Mouse (Mus musculus) MEL (cell line): ENCODE measurements around the gene Tmem59l. TPM values are rescaled to one million over a fixed set of nuclear protein-coding genes. Genes with fewer than 3 reads are reported as not detected.
"Not testable (repeated sequence)": the region's sequence is repeated elsewhere in the genome, so short reads cannot be mapped to it uniquely, and the experiment has no call there.

Experiments used
- DNase-seq: peaks from one replicate; pipeline ENCODE4 v3.0.0; 2011; ENCODE audit warnings: low read depth, low spot score
- H3K27ac ChIP-seq: 2 replicates; pipeline ENCODE4 v1.5.1; 2012; ENCODE audit warnings: low read depth, mild to moderate bottlenecking, control low read depth, low read length, moderate library complexity; ENCODE audit not compliant: control insufficient read depth
- H3K27me3 ChIP-seq, 2 experiments: fragments of 150-350 bp in 1 of 2; sonication (generic) in 1 of 2; 2 replicates each; pipeline ENCODE4 v1.6.1; 2012; ENCODE audit warnings: low read length in 2 of 2, mild to moderate bottlenecking in 2 of 2, improper control_type of control experiment in 1 of 2, moderate library complexity in 1 of 2; ENCODE audit not compliant: insufficient read depth in 2 of 2, control insufficient read depth in 1 of 2
- H3K36me3 ChIP-seq, 2 experiments: 2 replicates each; pipeline ENCODE4 v1.6.1; 2012 to 2014; ENCODE audit warnings: low read length in 2 of 2, improper control_type of control experiment in 1 of 2, inconsistent platforms in 1 of 2, mild to moderate bottlenecking in 1 of 2; ENCODE audit not compliant: insufficient read depth in 2 of 2, control insufficient read depth in 1 of 2
- H3K4me1 ChIP-seq, 2 experiments: fragments of 150-350 bp in 1 of 2; sonication (generic) in 1 of 2; 2 replicates each; pipeline ENCODE4 v1.6.1; 2012; ENCODE audit warnings: low read length in 2 of 2, improper control_type of control experiment in 1 of 2, mild to moderate bottlenecking in 1 of 2; ENCODE audit not compliant: insufficient read depth in 2 of 2, control insufficient read depth in 1 of 2
- H3K4me3 ChIP-seq, 2 experiments: fragments of 150-350 bp in 1 of 2; sonication (generic) in 1 of 2; 2 replicates each; pipeline ENCODE4 v1.5.1; 2012; ENCODE audit warnings: low read depth in 2 of 2, low read length in 2 of 2, mild to moderate bottlenecking in 2 of 2, moderate library complexity in 2 of 2, control low read depth in 1 of 2, improper control_type of control experiment in 1 of 2; ENCODE audit not compliant: control insufficient read depth in 1 of 2, insufficient read depth in 1 of 2
- H3K79me2 ChIP-seq: 2 replicates; pipeline ENCODE4 v1.6.1; 2012; ENCODE audit warnings: mild to moderate bottlenecking, low read length, moderate library complexity; ENCODE audit not compliant: control insufficient read depth, poor library complexity, insufficient read depth
- H3K9ac ChIP-seq: 2 replicates; pipeline ENCODE4 v1.6.1; 2012; ENCODE audit warnings: low read depth, mild to moderate bottlenecking, control low read depth, low read length, moderate library complexity; ENCODE audit not compliant: control insufficient read depth, poor library complexity, severe bottlenecking
- H3K9me3 ChIP-seq: fragments of 150-350 bp; sonication (generic); replicated peaks from 2 replicates; pipeline ENCODE4 v1.6.1; 2012; ENCODE audit warnings: mild to moderate bottlenecking, low read length, improper control_type of control experiment, moderate library complexity; ENCODE audit not compliant: insufficient read depth
- CHD1 ChIP-seq: IDR thresholded peaks from 2 replicates; pipeline ENCODE4 v1.6.1; 2012; ENCODE audit warnings: low read depth, mild to moderate bottlenecking, inconsistent platforms, low read length, improper control_type of control experiment
- CHD2 ChIP-seq: IDR thresholded peaks from 2 replicates; pipeline ENCODE4 v1.6.1; 2011; ENCODE audit warnings: low read length, improper control_type of control experiment
- CTCF ChIP-seq, 3 experiments: IDR thresholded peaks in 2 of 3; conservative IDR thresholded peaks in 1 of 3; 2 replicates each; pipeline ENCODE4 v1.5.1; 2011 to 2012; ENCODE audit warnings: low read length in 3 of 3, low read depth in 2 of 3, mild to moderate bottlenecking in 2 of 3, improper control_type of control experiment in 1 of 3, inconsistent platforms in 1 of 3, mixed read lengths in 1 of 3, moderate library complexity in 1 of 3; ENCODE audit not compliant: control insufficient read depth in 1 of 3, insufficient read depth in 1 of 3, poor library complexity in 1 of 3, severe bottlenecking in 1 of 3
- E2F4 ChIP-seq: IDR thresholded peaks from 2 replicates; pipeline ENCODE4 v1.6.1; 2011; ENCODE audit warnings: low read depth, low read length, improper control_type of control experiment, borderline replicate concordance
- ELF1 ChIP-seq: IDR thresholded peaks from 2 replicates; pipeline ENCODE4 v1.6.1; 2014; ENCODE audit warnings: low read depth, mild to moderate bottlenecking, inconsistent platforms, low read length, improper control_type of control experiment, moderate library complexity
- GABPA ChIP-seq: IDR thresholded peaks from 2 replicates; pipeline ENCODE4 v1.6.1; 2012; ENCODE audit warnings: low read depth, mild to moderate bottlenecking, inconsistent platforms, low read length, improper control_type of control experiment, moderate library complexity
- GATA1 ChIP-seq: IDR thresholded peaks from 2 replicates; pipeline ENCODE4 v1.6.1; 2011; ENCODE audit warnings: low read depth, low read length, improper control_type of control experiment
- JUND ChIP-seq: IDR thresholded peaks from 2 replicates; pipeline ENCODE4 v1.6.1; 2011; ENCODE audit warnings: low read depth, mild to moderate bottlenecking, improper control_type of control experiment, low read length
- KAT2A ChIP-seq: conservative IDR thresholded peaks from 2 replicates; pipeline ENCODE4 v1.6.1; 2012; ENCODE audit warnings: low read depth, low read length, improper control_type of control experiment, inconsistent platforms
- MAZ ChIP-seq: IDR thresholded peaks from 2 replicates; pipeline ENCODE4 v1.6.1; 2012; ENCODE audit warnings: low read depth, mild to moderate bottlenecking, inconsistent platforms, low read length, improper control_type of control experiment
- NRF1 ChIP-seq: IDR thresholded peaks from 2 replicates; pipeline ENCODE4 v1.6.1; 2014; ENCODE audit warnings: low read depth, mild to moderate bottlenecking, inconsistent platforms, low read length, improper control_type of control experiment, moderate library complexity; ENCODE audit not compliant: poor library complexity, insufficient read depth, severe bottlenecking
- POLR2A ChIP-seq, 2 experiments: IDR thresholded peaks; 2 replicates each; pipeline ENCODE4 v1.6.1; 2011 to 2012; ENCODE audit warnings: low read length in 2 of 2, mild to moderate bottlenecking in 2 of 2, control low read depth in 1 of 2, improper control_type of control experiment in 1 of 2, low read depth in 1 of 2, moderate library complexity in 1 of 2; ENCODE audit not compliant: control insufficient read depth in 1 of 2, insufficient read depth in 1 of 2, poor library complexity in 1 of 2
- POLR2AphosphoS2 ChIP-seq: IDR thresholded peaks from 2 replicates; pipeline ENCODE4 v1.6.1; 2011; ENCODE audit warnings: low read length, improper control_type of control experiment
- RCOR1 ChIP-seq: IDR thresholded peaks from 2 replicates; pipeline ENCODE4 v1.6.1; 2012; ENCODE audit warnings: low read depth, mild to moderate bottlenecking, inconsistent platforms, low read length, improper control_type of control experiment
- SIN3A ChIP-seq: IDR thresholded peaks from 2 replicates; pipeline ENCODE4 v1.6.1; 2012; ENCODE audit warnings: low read length, improper control_type of control experiment, inconsistent platforms
- TBP ChIP-seq: IDR thresholded peaks from 2 replicates; pipeline ENCODE4 v1.8.0; 2011; ENCODE audit warnings: low read depth, low read length, improper control_type of control experiment
- TCF12 ChIP-seq: IDR thresholded peaks from 2 replicates; pipeline ENCODE4 v1.6.1; 2014; ENCODE audit warnings: low read depth, mild to moderate bottlenecking, inconsistent platforms, low read length, improper control_type of control experiment, moderate library complexity
- USF1 ChIP-seq: IDR thresholded peaks from 2 replicates; pipeline ENCODE4 v1.6.1; 2014; ENCODE audit warnings: low read depth, mild to moderate bottlenecking, inconsistent platforms, low read length, improper control_type of control experiment, moderate library complexity
- ZC3H11A ChIP-seq: IDR thresholded peaks from 2 replicates; pipeline ENCODE4 v1.6.1; 2012; ENCODE audit warnings: low read depth, mild to moderate bottlenecking, inconsistent platforms, low read length, improper control_type of control experiment
- ZKSCAN1 ChIP-seq: IDR thresholded peaks from 2 replicates; pipeline ENCODE4 v1.6.1; 2012; ENCODE audit warnings: low read depth, mild to moderate bottlenecking, inconsistent platforms, low read length, improper control_type of control experiment, moderate library complexity
- ZMIZ1 ChIP-seq: IDR thresholded peaks from 2 replicates; pipeline ENCODE4 v1.6.1; 2012; ENCODE audit warnings: low read depth, mild to moderate bottlenecking, inconsistent platforms, low read length, improper control_type of control experiment, moderate library complexity
- ZNF384 ChIP-seq: IDR thresholded peaks from 2 replicates; pipeline ENCODE4 v1.6.1; 2012; ENCODE audit warnings: low read depth, mild to moderate bottlenecking, inconsistent platforms, low read length, improper control_type of control experiment
- polyA plus RNA-seq, 2 experiments: library from polyadenylated mRNA; stranded (reverse) in 1 of 2; unstranded in 1 of 2; fragments of >175 nt in 1 of 2; fragments of >200 nt in 1 of 2; gene quantifications; 2 replicates each; pipeline versions ENCODE4 v1.2.1 to v1.2.4; 2012; ENCODE audit warnings: low replicate concordance in 2 of 2, low read depth in 1 of 2; ENCODE audit not compliant: insufficient read length in 2 of 2, insufficient read depth in 1 of 2, missing spikeins in 1 of 2
- total RNA-seq: library from RNA; depleted of rRNA; stranded (reverse); fragments of 300-350 nt; gene quantifications from 2 replicates; pipeline ENCODE4 v1.2.3, GENCODE M21; 2012

The Tmem59l gene
- total and polyA plus RNA-seq, 3 experiments, result not detected

DNA sequence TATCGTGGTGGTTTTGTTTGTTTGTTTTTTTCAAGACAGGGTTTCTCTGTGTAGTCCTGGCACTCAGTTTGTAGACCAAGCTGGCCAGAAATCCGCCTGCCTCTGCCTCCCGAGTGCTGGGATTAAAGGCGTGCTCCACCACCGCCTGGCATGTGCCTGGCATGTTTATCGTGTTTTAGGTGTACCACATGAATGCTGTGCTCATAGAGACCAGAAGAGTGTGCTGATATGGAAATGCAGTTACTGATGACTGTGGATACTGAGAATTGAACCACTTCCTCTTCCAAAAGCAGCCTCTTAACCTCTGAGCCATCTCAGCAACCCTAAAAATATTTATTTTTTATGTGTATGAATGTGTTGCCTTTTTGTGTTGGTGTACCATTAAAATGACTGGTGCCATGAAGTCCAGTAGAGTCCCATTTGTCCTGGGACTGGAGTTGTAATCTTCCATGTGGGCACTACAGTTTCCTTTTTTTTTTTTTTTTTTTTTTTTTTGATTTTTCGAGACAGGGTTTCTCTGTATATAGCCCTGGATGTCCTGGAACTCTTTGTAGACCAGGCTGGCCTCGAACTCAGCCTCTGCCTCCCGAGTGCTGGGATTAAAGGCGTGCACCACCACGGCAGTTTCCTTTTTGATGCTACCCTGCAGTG lies 25.2 kb upstream of the Tmem59l start (continued):
- TF ChIP-seq USF1 (peak; percentile 25; the same call in 1 of the 2 replicates), ZC3H11A (no peak)

DNA sequence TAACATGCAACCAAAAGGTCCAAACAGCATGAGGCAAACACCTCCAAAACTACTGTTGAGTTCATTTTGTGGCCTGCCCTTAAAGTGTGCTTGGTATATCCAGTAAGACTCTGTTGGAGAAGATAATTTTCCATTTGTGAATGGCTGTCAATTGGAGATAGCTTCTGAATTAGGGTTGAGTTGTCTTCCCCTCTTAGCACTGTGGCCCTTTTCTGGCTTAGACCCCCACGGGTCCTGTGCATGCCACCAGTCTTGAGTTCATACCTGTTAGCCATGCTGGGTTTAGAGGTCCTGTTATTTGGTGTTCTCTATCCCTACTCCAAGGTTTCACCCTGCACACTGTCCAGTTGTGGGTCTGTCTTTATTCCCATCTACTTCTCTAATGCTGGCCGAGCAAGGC lies 24.6 kb upstream of the Tmem59l start:
- peak; percentile 39 for DNase-seq
- no peak overlapping the region for H3K9ac ChIP-seq
- peaks cover 5 to 25% of the 10 kb centered on the region in 2 experiments for H3K36me3 ChIP-seq
- H3K27me3 ChIP-seq, result no peaks in the 10 kb centered on the region
- H3K4me3 ChIP-seq, result no peak overlapping the region
- TF ChIP-seq POLR2AphosphoS2, result peak; percentile 77
- TF ChIP-seq POLR2A (IDR thresholded peaks at IDR 0.05; ENCODE audit: control insufficient read depth in 1 of 2, insufficient read depth in 1 of 2, low read depth in 1 of 2, low read length in 2 of 2, poor library complexity in 1 of 2), result peak in 1 of 2 experiments; percentile 45; a peak in 2 of 4 replicates
- no peak for TF ChIP-seq GABPA
- peaks cover 6 to 37% of the 10 kb centered on the region in 2 experiments for H3K4me1 ChIP-seq
- H3K79me2 ChIP-seq, result peaks cover 26% of the 10 kb centered on the region
- peak overlapping the region; percentile 82 for H3K27ac ChIP-seq
- no peaks in the 10 kb centered on the region for H3K9me3 ChIP-seq

DNA sequence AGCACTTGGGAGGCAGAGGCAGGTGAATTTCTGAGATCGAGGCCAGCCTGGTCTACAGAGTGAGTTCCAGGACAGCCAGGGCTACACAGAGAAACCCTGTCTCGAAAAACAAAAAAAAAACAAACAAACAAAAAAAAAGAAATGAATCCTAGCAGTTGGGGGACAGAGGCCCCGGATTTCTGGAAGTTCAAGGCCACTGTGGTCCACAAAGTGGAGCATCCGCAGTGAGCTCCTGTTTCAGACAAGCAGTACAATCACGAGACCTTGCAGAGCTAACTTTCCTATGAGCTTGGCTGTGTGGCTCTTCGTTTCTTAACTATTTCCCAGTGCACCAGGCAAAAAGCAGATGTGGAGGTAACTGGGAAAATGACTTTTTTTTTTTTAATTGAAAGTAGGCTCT lies 24.0 kb upstream of the Tmem59l start:
- TF ChIP-seq CHD1 (0 out of 2 replicates have a peak, but pooled peaks have one; percentile 47), ZNF384 (0 out of 2 replicates have a peak, but pooled peaks have one; percentile 6), ZMIZ1 (0 out of 2 replicates have a peak, but pooled peaks have one; percentile 39)
- not testable (repeated sequence) for H3K27me3 ChIP-seq, H3K9me3 ChIP-seq
- H3K36me3 ChIP-seq, result peaks cover 5 to 25% of the 10 kb centered on the region in 2 experiments; a peak in 3 of 4 replicates
- H3K79me2 ChIP-seq, result peaks cover 28% of the 10 kb centered on the region
- H3K4me3 ChIP-seq, result peak overlapping the region in 1 of 2 experiments; percentile 89; a peak in 2 of 4 replicates
- H3K27ac ChIP-seq, result peak overlapping the region; percentile 92
- H3K9ac ChIP-seq, result peak overlapping the region; percentile 89
- peaks cover 6 to 37% of the 10 kb centered on the region in 2 experiments for H3K4me1 ChIP-seq
- DNase-seq, result peak; percentile 29

DNA sequence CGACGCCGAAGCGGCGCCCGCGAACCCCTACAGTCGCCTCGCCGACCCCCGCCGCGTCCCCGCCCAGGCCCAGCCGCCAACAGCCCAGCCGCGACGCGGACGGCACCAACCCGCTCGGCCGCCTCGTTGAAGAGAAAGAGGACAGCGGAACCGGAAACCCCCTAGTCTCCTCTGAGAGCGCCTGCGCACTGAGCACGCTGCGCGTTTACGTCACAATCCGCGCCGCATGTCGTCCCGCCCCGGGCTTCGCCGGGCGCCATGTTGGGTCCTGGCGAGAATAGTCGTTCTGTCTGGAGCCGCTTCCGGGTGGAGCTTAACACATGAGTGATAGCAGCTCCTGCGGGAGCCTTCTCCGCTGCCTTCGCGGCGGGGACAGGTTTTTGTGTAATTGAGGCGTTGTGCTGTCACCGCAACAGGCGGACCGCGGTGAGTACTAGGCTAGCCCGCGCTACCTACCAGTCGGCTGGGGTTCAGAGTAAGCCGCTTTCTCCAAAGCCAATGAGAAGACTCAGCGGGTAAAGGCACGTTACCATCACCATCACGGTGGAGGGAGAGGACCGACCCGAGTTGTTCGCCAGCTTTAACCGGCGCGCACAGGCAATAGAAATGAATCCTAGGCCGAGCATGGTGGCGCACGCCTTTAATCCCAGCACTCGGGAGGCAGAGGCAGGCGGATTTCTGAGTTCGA lies 23.2 kb upstream of the Tmem59l start, which contains the start of gene Uba52:
Gene Uba52 (minus strand): TSS at position 574 of the 688 bp plus-strand sequence.
- Histone ChIP-seq H3K27ac (peak within 1 kb of the TSS; percentile 92), H3K4me3 (peak within 1 kb of the TSS; percentile 89 to 95), H3K36me3 (peaks cover 5 to 29% of the 10 kb centered on the region in 2 experiments; a peak in 3 of 4 replicates), H3K27me3 (no peaks in the 10 kb centered on the region), H3K9me3 (no peaks in the 10 kb centered on the region), H3K9ac (peak within 1 kb of the TSS; percentile 89), H3K79me2 (peaks cover 35% of the 10 kb centered on the region), H3K4me1 (peaks cover 6 to 42% of the 10 kb centered on the region in 2 experiments)
- peak; percentile 96 for DNase-seq
- TF ChIP-seq TBP (peak; percentile 94), ELF1 (peak; percentile 95), POLR2A (IDR thresholded peaks at IDR 0.05; ENCODE audit: control insufficient read depth in 1 of 2, insufficient read depth in 1 of 2, low read depth in 1 of 2, low read length in 2 of 2, poor library complexity in 1 of 2) (peak; percentile 88 to 89), CHD2 (no peak), TCF12 (peak; percentile 78), JUND (no peak), GATA1 (no peak), MAZ (peak; percentile 99), NRF1 (peak; percentile 94), RCOR1 (no peak), ZKSCAN1 (no peak), KAT2A (peak; percentile 81; the same call in 1 of the 2 replicates), SIN3A (peak; percentile 81), CTCF (IDR thresholded peaks at IDR 0.05 in 2 of 3, conservative IDR thresholded peaks at IDR 0.05 in 1 of 3; ENCODE audit: control insufficient read depth in 1 of 3, insufficient read depth in 1 of 3, low read depth in 2 of 3, low read length in 3 of 3, poor library complexity in 1 of 3, severe bottlenecking in 1 of 3) (no peak), E2F4 (peak; percentile 62; the same call in 1 of the 2 replicates), ZC3H11A (no peak)
